Mouse (Mus musculus): ENCODE data around the gene Carmil1. TPM values are rescaled to one million over a fixed set of nuclear protein-coding genes. Genes with fewer than 3 reads are reported as not detected.
A peak's percentile ranks its signal among the peaks of the same experiment; 100 is the strongest.

The Carmil1 gene
- polyA plus RNA-seq, 1 experiment from 2014 or later = 30.0 TPM

- H3K36me3 ChIP-seq (ENCODE audit: control insufficient read depth, insufficient read depth, low read length) = no peaks in the 10 kb centered on the region
- 89% methylated on average over 1 of the region's 1 CpGs for WGBS
Observed at GRCm38 (mm10) chr13:24128731-24129130, 151.9 kb downstream of the Carmil1 start.

GRCm38 (mm10) chr13:24125865-24126264 is 154.7 kb downstream of the Carmil1 start:
- no peak overlapping the region for H3K27ac ChIP-seq (ENCODE audit: low read depth, low read length)
- H3K4me2 ChIP-seq (ENCODE audit: low read depth, low read length, severe bottlenecking) = no peak overlapping the region
- WGBS = 88% methylated on average over 6 of the region's 6 CpGs
- H3K9ac ChIP-seq (ENCODE audit: low read length) = no peak overlapping the region
- H3K36me3 ChIP-seq (ENCODE audit: control insufficient read depth, insufficient read depth, low read length) = no peaks in the 10 kb centered on the region
- H3K9me3 ChIP-seq (ENCODE audit: control insufficient read depth, low read length) = no peaks in the 10 kb centered on the region
- no peak for DNase-seq (ENCODE audit: low spot score)
- no peaks in the 10 kb centered on the region for H3K4me1 ChIP-seq (replicated peaks; ENCODE audit: control insufficient read depth, insufficient read depth, low read length)
- no peak overlapping the region for H3K4me3 ChIP-seq (ENCODE audit: low read depth, low read length)
- no peaks in the 10 kb centered on the region for H3K27me3 ChIP-seq (ENCODE audit: control insufficient read depth, insufficient read depth, low read length)
- ATAC-seq (replicated peaks; ENCODE audit: low FRiP score) = no peak

More at GRCm38 (mm10) chr13:24128731-24129130, 151.9 kb downstream of the Carmil1 start:
- DNase-seq (ENCODE audit: low spot score) (no peak), ATAC-seq (replicated peaks; ENCODE audit: low FRiP score) (no peak)
- no peaks in the 10 kb centered on the region for H3K9me3 ChIP-seq (ENCODE audit: control insufficient read depth, low read length)
- no peaks in the 10 kb centered on the region for H3K27me3 ChIP-seq (ENCODE audit: control insufficient read depth, insufficient read depth, low read length)
- no peak overlapping the region for H3K4me2 ChIP-seq (ENCODE audit: low read depth, low read length, severe bottlenecking)
- no peak overlapping the region for H3K4me3 ChIP-seq (ENCODE audit: low read depth, low read length)
- no peak overlapping the region for H3K9ac ChIP-seq (ENCODE audit: low read length)
- H3K4me1 ChIP-seq (replicated peaks; ENCODE audit: control insufficient read depth, insufficient read depth, low read length) = no peaks in the 10 kb centered on the region
- no peak overlapping the region for H3K27ac ChIP-seq (ENCODE audit: low read depth, low read length)

GRCm38 (mm10) chr13:24117181-24117812 is 163.3 kb downstream of the Carmil1 start:
- Histone ChIP-seq H3K36me3 (ENCODE audit: control insufficient read depth, insufficient read depth, low read length) (no peaks in the 10 kb centered on the region), H3K4me3 (ENCODE audit: low read depth, low read length) (no peak overlapping the region), H3K9me3 (ENCODE audit: control insufficient read depth, low read length) (no peaks in the 10 kb centered on the region), H3K27me3 (ENCODE audit: control insufficient read depth, insufficient read depth, low read length) (no peaks in the 10 kb centered on the region), H3K9ac (ENCODE audit: low read length) (no peak overlapping the region), H3K4me1 (replicated peaks; ENCODE audit: control insufficient read depth, insufficient read depth, low read length) (no peaks in the 10 kb centered on the region), H3K27ac (ENCODE audit: low read depth, low read length) (no peak overlapping the region), H3K4me2 (ENCODE audit: low read depth, low read length, severe bottlenecking) (no peak overlapping the region)
- no peak for DNase-seq (ENCODE audit: low spot score)
- ATAC-seq (replicated peaks; ENCODE audit: low FRiP score) = no peak
- 87% methylated on average over 7 of the region's 7 CpGs for WGBS

- Histone ChIP-seq H3K9ac (ENCODE audit: low read length) (no peak overlapping the region), H3K27me3 (ENCODE audit: control insufficient read depth, insufficient read depth, low read length) (no peaks in the 10 kb centered on the region), H3K27ac (ENCODE audit: low read depth, low read length) (no peak overlapping the region), H3K4me2 (ENCODE audit: low read depth, low read length, severe bottlenecking) (no peak overlapping the region), H3K4me3 (ENCODE audit: low read depth, low read length) (no peak overlapping the region), H3K9me3 (ENCODE audit: control insufficient read depth, low read length) (no peaks in the 10 kb centered on the region), H3K36me3 (ENCODE audit: control insufficient read depth, insufficient read depth, low read length) (no peaks in the 10 kb centered on the region), H3K4me1 (replicated peaks; ENCODE audit: control insufficient read depth, insufficient read depth, low read length) (no peaks in the 10 kb centered on the region)
- 73% methylated on average over 9 of the region's 9 CpGs for WGBS
- no peak for ATAC-seq (replicated peaks; ENCODE audit: low FRiP score)
- peak; percentile 61 for DNase-seq (ENCODE audit: low spot score)
Observed at GRCm38 (mm10) chr13:24112689-24113348, 167.8 kb downstream of the Carmil1 start.

- no peak for ATAC-seq (replicated peaks; ENCODE audit: low FRiP score)
- H3K4me2 ChIP-seq (ENCODE audit: low read depth, low read length, severe bottlenecking) = no peak overlapping the region
- H3K27me3 ChIP-seq (ENCODE audit: control insufficient read depth, insufficient read depth, low read length) = no peaks in the 10 kb centered on the region
- H3K9me3 ChIP-seq (ENCODE audit: control insufficient read depth, low read length) = no peaks in the 10 kb centered on the region
- no peak overlapping the region for H3K4me3 ChIP-seq (ENCODE audit: low read depth, low read length)
- H3K27ac ChIP-seq (ENCODE audit: low read depth, low read length) = no peak overlapping the region
- H3K36me3 ChIP-seq (ENCODE audit: control insufficient read depth, insufficient read depth, low read length) = no peaks in the 10 kb centered on the region
- H3K4me1 ChIP-seq (replicated peaks; ENCODE audit: control insufficient read depth, insufficient read depth, low read length) = no peaks in the 10 kb centered on the region
- no peak for DNase-seq (ENCODE audit: low spot score)
- WGBS = 66% methylated on average over 7 of the region's 7 CpGs
- H3K9ac ChIP-seq (ENCODE audit: low read length) = no peak overlapping the region
Observed at GRCm38 (mm10) chr13:24110329-24110728, 170.3 kb downstream of the Carmil1 start.

- Histone ChIP-seq H3K4me2 (ENCODE audit: low read depth, low read length, severe bottlenecking) (no peak overlapping the region), H3K4me3 (ENCODE audit: low read depth, low read length) (no peak overlapping the region), H3K27me3 (ENCODE audit: control insufficient read depth, insufficient read depth, low read length) (no peaks in the 10 kb centered on the region), H3K27ac (ENCODE audit: low read depth, low read length) (no peak overlapping the region), H3K4me1 (replicated peaks; ENCODE audit: control insufficient read depth, insufficient read depth, low read length) (no peaks in the 10 kb centered on the region), H3K9me3 (ENCODE audit: control insufficient read depth, low read length) (no peaks in the 10 kb centered on the region), H3K9ac (ENCODE audit: low read length) (no peak overlapping the region), H3K36me3 (ENCODE audit: control insufficient read depth, insufficient read depth, low read length) (no peaks in the 10 kb centered on the region)
- ATAC-seq (replicated peaks; ENCODE audit: low FRiP score) (no peak), DNase-seq (ENCODE audit: low spot score) (no peak)
- WGBS = 69% methylated on average over 7 of the region's 7 CpGs
Observed at GRCm38 (mm10) chr13:24108282-24108681, 172.3 kb downstream of the Carmil1 start.

- DNase-seq (ENCODE audit: low spot score) (no peak), ATAC-seq (replicated peaks; ENCODE audit: low FRiP score) (no peak)
- H3K4me1 ChIP-seq (replicated peaks; ENCODE audit: control insufficient read depth, insufficient read depth, low read length) = no peaks in the 10 kb centered on the region
- H3K9ac ChIP-seq (ENCODE audit: low read length) = no peak overlapping the region
- H3K4me2 ChIP-seq (ENCODE audit: low read depth, low read length, severe bottlenecking) = no peak overlapping the region
- H3K36me3 ChIP-seq (ENCODE audit: control insufficient read depth, insufficient read depth, low read length) = no peaks in the 10 kb centered on the region
- H3K9me3 ChIP-seq (ENCODE audit: control insufficient read depth, low read length) = no peaks in the 10 kb centered on the region
- 90% methylated on average over 3 of the region's 3 CpGs for WGBS
- no peak overlapping the region for H3K4me3 ChIP-seq (ENCODE audit: low read depth, low read length)
- H3K27me3 ChIP-seq (ENCODE audit: control insufficient read depth, insufficient read depth, low read length) = no peaks in the 10 kb centered on the region
- no peak overlapping the region for H3K27ac ChIP-seq (ENCODE audit: low read depth, low read length)
Observed at GRCm38 (mm10) chr13:24107058-24107457, 173.5 kb downstream of the Carmil1 start.

GRCm38 (mm10) chr13:24105838-24106237 is 174.8 kb downstream of the Carmil1 start:
- DNase-seq (ENCODE audit: low spot score) (no peak), ATAC-seq (replicated peaks; ENCODE audit: low FRiP score) (no peak)
- H3K9me3 ChIP-seq (ENCODE audit: control insufficient read depth, low read length) = no peaks in the 10 kb centered on the region
- H3K27ac ChIP-seq (ENCODE audit: low read depth, low read length) = no peak overlapping the region
- no peaks in the 10 kb centered on the region for H3K27me3 ChIP-seq (ENCODE audit: control insufficient read depth, insufficient read depth, low read length)
- H3K4me2 ChIP-seq (ENCODE audit: low read depth, low read length, severe bottlenecking) = no peak overlapping the region
- H3K4me3 ChIP-seq (ENCODE audit: low read depth, low read length) = no peak overlapping the region
- H3K36me3 ChIP-seq (ENCODE audit: control insufficient read depth, insufficient read depth, low read length) = no peaks in the 10 kb centered on the region
- H3K4me1 ChIP-seq (replicated peaks; ENCODE audit: control insufficient read depth, insufficient read depth, low read length) = no peaks in the 10 kb centered on the region
- no peak overlapping the region for H3K9ac ChIP-seq (ENCODE audit: low read length)
- WGBS = 86% methylated on average over 5 of the region's 5 CpGs

- Histone ChIP-seq H3K4me2 (ENCODE audit: low read depth, low read length, severe bottlenecking) (no peak overlapping the region), H3K4me3 (ENCODE audit: low read depth, low read length) (no peak overlapping the region), H3K9ac (ENCODE audit: low read length) (no peak overlapping the region), H3K4me1 (replicated peaks; ENCODE audit: control insufficient read depth, insufficient read depth, low read length) (no peaks in the 10 kb centered on the region), H3K27ac (ENCODE audit: low read depth, low read length) (no peak overlapping the region), H3K36me3 (ENCODE audit: control insufficient read depth, insufficient read depth, low read length) (no peaks in the 10 kb centered on the region), H3K27me3 (ENCODE audit: control insufficient read depth, insufficient read depth, low read length) (no peaks in the 10 kb centered on the region), H3K9me3 (ENCODE audit: control insufficient read depth, low read length) (no peaks in the 10 kb centered on the region)
- 74% methylated on average over 1 of the region's 1 CpGs for WGBS
- ATAC-seq (replicated peaks; ENCODE audit: low FRiP score) = no peak
- no peak for DNase-seq (ENCODE audit: low spot score)
Observed at GRCm38 (mm10) chr13:24105340-24105669, 175.3 kb downstream of the Carmil1 start.

All from forebrain, embryonic 11.5 days (tissue).